In the genomic region with DNA sequence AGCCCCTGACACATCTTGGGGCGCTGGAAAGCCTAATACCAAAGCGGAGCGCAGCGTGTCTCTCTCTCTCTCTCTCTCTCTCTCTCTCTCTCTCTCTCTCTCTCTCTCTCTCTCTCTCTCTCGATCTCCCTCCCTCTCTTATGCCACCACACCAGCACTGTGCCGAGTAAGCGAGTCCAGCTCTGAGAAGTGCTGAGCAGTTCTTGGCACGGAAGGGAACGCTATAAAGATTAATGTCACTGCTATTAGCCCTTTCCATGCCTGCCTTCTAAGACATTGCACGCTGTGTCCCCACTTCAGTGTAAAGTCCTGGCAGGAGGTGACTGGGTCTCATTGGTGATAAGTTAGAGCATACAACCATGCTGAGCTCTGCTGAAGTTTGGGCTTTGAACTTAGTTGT, we compare ENCODE assay signal across 17 mouse cellular contexts. TPM values are rescaled to one million over a fixed set of nuclear protein-coding genes. Genes with fewer than 3 reads are reported as not detected.
DNase-seq lines count a peak whose midpoint lies in the region; ATAC-seq and TF ChIP-seq lines count a peak whose summit lies in the region.
"Had no signal": no experiment of that assay in that cellular context is flagged by ENCODE, and none has a peak within 500 bp of the region (broad histone marks: within the 10 kb centered on the region; RNA-seq: fewer than 3 reads in every experiment).

No protein-coding gene starts in this region.

- H3K9ac ChIP-seq in kidney, embryonic 15.5 days, result no peak overlapping the region
- no peak overlapping the region for H3K9ac ChIP-seq in kidney, embryonic 14.5 days (ENCODE audit: low read depth, low read length)
- H3K9ac ChIP-seq in kidney, postnatal 0 days (ENCODE audit: low read depth, low read length), result no peak overlapping the region
- H3K9ac ChIP-seq in neural tube, embryonic 15.5 days (replicated peaks), result no peak overlapping the region
- H3K9ac ChIP-seq: hindbrain, embryonic 15.5 days; lung, embryonic 15.5 days had no signal

- peak overlapping the region; percentile 20; the same call in 1 of the 2 replicates for H3K27ac ChIP-seq in kidney, embryonic 15.5 days
- H3K27ac ChIP-seq in kidney, embryonic 14.5 days (ENCODE audit: low read depth, low read length), result no peak overlapping the region
- peak overlapping the region; percentile 47 for H3K27ac ChIP-seq in kidney, postnatal 0 days
- no peak overlapping the region for H3K27ac ChIP-seq in neural tube, embryonic 15.5 days (replicated peaks)
- H3K27ac ChIP-seq: hindbrain, embryonic 15.5 days; limb, embryonic 10.5 days; lung, embryonic 15.5 days had no signal

- H3K9me3 ChIP-seq in kidney, embryonic 15.5 days (replicated peaks), result no peaks in the 10 kb centered on the region
- H3K9me3 ChIP-seq in kidney, embryonic 14.5 days (ENCODE audit: control insufficient read depth, low read length), result no peaks in the 10 kb centered on the region
- H3K9me3 ChIP-seq in kidney, postnatal 0 days (replicated peaks; ENCODE audit: low read length), result no peaks in the 10 kb centered on the region
- no peaks in the 10 kb centered on the region for H3K9me3 ChIP-seq in neural tube, embryonic 15.5 days (replicated peaks)
- H3K9me3 ChIP-seq: hindbrain, embryonic 15.5 days; limb, embryonic 10.5 days; lung, embryonic 15.5 days had no signal

- peak; percentile 60 for DNase-seq in heart, adult 11 months
- DNase-seq in heart, postnatal 4 days, result no peak
- no peak for DNase-seq in kidney, postnatal 0 days (ENCODE audit: low spot score)
- no peak for DNase-seq in frontal cortex, postnatal 36 days (ENCODE audit: low spot score in 2 of 2)
- DNase-seq in cerebellum, adult 9-11 months, result no peak
- DNase-seq: adrenal gland, adult 2 months; cerebellum, adult 8-10 months; thymus, adult 18-20 months had no signal

- no peak overlapping the region for H3K4me3 ChIP-seq in kidney, embryonic 15.5 days (replicated peaks)
- no peak overlapping the region for H3K4me3 ChIP-seq in kidney, embryonic 14.5 days (ENCODE audit: low read length)
- no peak overlapping the region for H3K4me3 ChIP-seq in kidney, postnatal 0 days (replicated peaks; ENCODE audit: low read depth, low read length)
- H3K4me3 ChIP-seq in neural tube, embryonic 15.5 days (replicated peaks), result no peak overlapping the region
- H3K4me3 ChIP-seq: erythroblast, embryonic 14.5 days; hindbrain, embryonic 15.5 days; limb, embryonic 10.5 days; lung, embryonic 15.5 days had no signal

- H3K27me3 ChIP-seq in kidney, embryonic 15.5 days, result no peaks in the 10 kb centered on the region
- H3K27me3 ChIP-seq in kidney, embryonic 14.5 days (ENCODE audit: control insufficient read depth, insufficient read depth, low read length), result no peaks in the 10 kb centered on the region
- H3K27me3 ChIP-seq in kidney, postnatal 0 days (ENCODE audit: insufficient read depth, low read length), result no peaks in the 10 kb centered on the region
- H3K27me3 ChIP-seq in neural tube, embryonic 15.5 days (replicated peaks), result no peaks in the 10 kb centered on the region
- H3K27me3 ChIP-seq: hindbrain, embryonic 15.5 days; lung, embryonic 15.5 days had no signal

- 59% methylated on average over 10 of the region's 10 CpGs for WGBS in kidney, embryonic 15.5 days
- 68% methylated on average over 10 of the region's 10 CpGs for WGBS in kidney, embryonic 14.5 days
- 59% methylated on average over 10 of the region's 10 CpGs for WGBS in kidney, postnatal 0 days
- 67% methylated on average over 10 of the region's 10 CpGs for WGBS in neural tube, embryonic 15.5 days

- TF ChIP-seq CTCF in kidney, postnatal 0 days (IDR thresholded peaks at IDR 0.05; ENCODE audit: low read depth), result no peak

- H3K4me1 ChIP-seq in kidney, embryonic 15.5 days, result no peaks in the 10 kb centered on the region
- H3K4me1 ChIP-seq in kidney, embryonic 14.5 days (ENCODE audit: control insufficient read depth, insufficient read depth, low read length), result no peaks in the 10 kb centered on the region
- H3K4me1 ChIP-seq in kidney, postnatal 0 days (replicated peaks; ENCODE audit: insufficient read depth, low read length), result no peaks in the 10 kb centered on the region
- H3K4me1 ChIP-seq in neural tube, embryonic 15.5 days, result no peaks in the 10 kb centered on the region
- H3K4me1 ChIP-seq: hindbrain, embryonic 15.5 days; lung, embryonic 15.5 days had no signal

- no peak overlapping the region for H3K4me2 ChIP-seq in kidney, embryonic 15.5 days
- no peak overlapping the region for H3K4me2 ChIP-seq in kidney, embryonic 14.5 days (replicated peaks; ENCODE audit: low read depth, low read length)
- H3K4me2 ChIP-seq in kidney, postnatal 0 days (ENCODE audit: low read length), result 0 out of 2 replicates have a peak overlapping the region, but pooled peaks have one; percentile 25
- no peak overlapping the region for H3K4me2 ChIP-seq in neural tube, embryonic 15.5 days
- H3K4me2 ChIP-seq: heart, embryonic 11.5 days; hindbrain, embryonic 15.5 days; lung, embryonic 15.5 days had no signal

- no peak for ATAC-seq in kidney, embryonic 15.5 days (replicated peaks; ENCODE audit: low FRiP score)
- no peak for ATAC-seq in kidney, embryonic 14.5 days (ENCODE audit: low FRiP score, low TSS enrichment)
- peak; percentile 15; the same call in 1 of the 2 replicates for ATAC-seq in kidney, postnatal 0 days (replicated peaks; ENCODE audit: low FRiP score, low read depth)
- ATAC-seq in neural tube, embryonic 15.5 days (ENCODE audit: low FRiP score), result peak; percentile 47; the same call in 1 of the 2 replicates

- no peaks in the 10 kb centered on the region for H3K36me3 ChIP-seq in kidney, embryonic 15.5 days
- H3K36me3 ChIP-seq in kidney, embryonic 14.5 days (ENCODE audit: control insufficient read depth, insufficient read depth, low read length), result no peaks in the 10 kb centered on the region
- H3K36me3 ChIP-seq in kidney, postnatal 0 days (ENCODE audit: insufficient read depth, low read length), result no peaks in the 10 kb centered on the region
- H3K36me3 ChIP-seq in neural tube, embryonic 15.5 days, result no peaks in the 10 kb centered on the region
- H3K36me3 ChIP-seq: hindbrain, embryonic 15.5 days; limb, embryonic 10.5 days; lung, embryonic 15.5 days had no signal

RNA-seq across cellular contexts. Expression of gene Slc2a2, which starts 1.5 kb away (rescaled TPM):
- total RNA-seq in heart, postnatal 4 days (2021), result not detected
- polyA plus RNA-seq in kidney, embryonic 15.5 days (2015; fragmentation: Nextera tagmentation; extraction: Ambion mirVana), result 16.8 and 18.8 TPM in 2 replicates
- 7.4 and 10.8 TPM in 2 replicates for polyA plus RNA-seq in kidney, embryonic 14.5 days (2014; fragmentation: Nextera tagmentation; extraction: Ambion mirVana)
- polyA plus RNA-seq in kidney, postnatal 0 days (2015; fragmentation: Nextera tagmentation; extraction: Ambion mirVana), result 45.8 and 48.8 TPM in 2 replicates
- 0.10 and 0.11 TPM in 2 replicates for polyA plus RNA-seq in neural tube, embryonic 15.5 days (2015; fragmentation: Nextera tagmentation; extraction: Ambion mirVana)
- total RNA-seq: layer of hippocampus, postnatal 14 days had no signal
- polyA plus RNA-seq: limb, embryonic 10.5 days had no signal

Comparison
In these comparisons a context has a peak if more than half of its experiments do, and no peak if none do; other contexts are left out.
1. ATAC-seq: peak in kidney, postnatal 0 days (single experiment) and neural tube, embryonic 15.5 days (single experiment); none in kidney, embryonic 15.5 days (single experiment) and kidney, embryonic 14.5 days (single experiment).
2. H3K27ac ChIP-seq: peak in kidney, embryonic 15.5 days (single experiment) and kidney, postnatal 0 days (single experiment); none in kidney, embryonic 14.5 days (single experiment) and neural tube, embryonic 15.5 days (single experiment).